Mouse (Mus musculus) liver, embryonic 12.5 days (tissue): Measurements from ENCODE around the gene Brk1. TPM values are rescaled to one million over a fixed set of nuclear protein-coding genes. Genes with fewer than 3 reads are reported as not detected.

Experiments
- ATAC-seq: fragments of 200-750 bp; cut with Nextera tagmentation; 2 replicates; pipeline ENCODE4 v1.8.0; 2017; ENCODE audit warnings: moderate number of reproducible peaks, mild to moderate bottlenecking, moderate library complexity
- H3K27ac ChIP-seq: fragments of 300-500 bp; sonication (generic); 2 replicates; pipeline ENCODE4 v1.5.1; 2016; ENCODE audit warnings: mild to moderate bottlenecking
- H3K27me3 ChIP-seq: fragments of 300-500 bp; sonication (generic); replicated peaks from 2 replicates; pipeline ENCODE4 v1.6.1; 2016; ENCODE audit warnings: mild to moderate bottlenecking, moderate library complexity
- H3K36me3 ChIP-seq: fragments of 300-500 bp; sonication (generic); 2 replicates; pipeline ENCODE4 v1.6.1; 2016; ENCODE audit warnings: mild to moderate bottlenecking, moderate library complexity
- H3K4me1 ChIP-seq: fragments of 300-500 bp; sonication (generic); 2 replicates; pipeline ENCODE4 v1.6.1; 2016
- H3K4me2 ChIP-seq: fragments of 300-500 bp; sonication (generic); 2 replicates; pipeline ENCODE4 v1.6.1; 2016; ENCODE audit warnings: mild to moderate bottlenecking, moderate library complexity
- H3K4me3 ChIP-seq: fragments of 300-500 bp; sonication (generic); 2 replicates; pipeline ENCODE4 v1.5.1; 2016; ENCODE audit warnings: mild to moderate bottlenecking, moderate library complexity
- H3K9ac ChIP-seq: fragments of 300-500 bp; sonication (generic); 2 replicates; pipeline ENCODE4 v1.6.1; 2016; ENCODE audit warnings: mild to moderate bottlenecking, moderate library complexity
- H3K9me3 ChIP-seq: fragments of 300-500 bp; sonication (generic); replicated peaks from 2 replicates; pipeline ENCODE4 v1.6.1; 2016; ENCODE audit warnings: mild to moderate bottlenecking, moderate library complexity
- WGBS: fragments of 180-500 bp; shearing (Covaris S2); methylation state at CpG from one replicate; pipeline ENCODE4 v1.1.7; 2016; ENCODE audit not compliant: insufficient replicate concordance; 5-methylcytosine and 5-hydroxymethylcytosine counted together
- polyA plus RNA-seq: library from polyadenylated mRNA; unstranded; fragments of >200 nt; fragmentation: Nextera tagmentation; extraction: Ambion mirVana; gene quantifications from 2 replicates; pipeline ENCODE4 v1.2.1, GENCODE M21; 2016

Brk1 gene
- polyA plus RNA-seq, 1 experiment from 2014 or later = 109 TPM

GRCm38 (mm10) chr6:113662964-113663700 is 58.6 kb downstream of the Brk1 start:
- H3K4me2 ChIP-seq = no peak overlapping the region
- WGBS = 91% methylated on average over 8 of the region's 8 CpGs
- no peaks in the 10 kb centered on the region for H3K27me3 ChIP-seq
- no peak overlapping the region for H3K4me3 ChIP-seq
- no peak; the same call in 1 of the 2 replicates for ATAC-seq
- no peak overlapping the region for H3K9ac ChIP-seq
- peaks cover 39% of the 10 kb centered on the region for H3K4me1 ChIP-seq
- H3K36me3 ChIP-seq = peaks cover 7% of the 10 kb centered on the region
- no peak overlapping the region for H3K27ac ChIP-seq
- peaks cover 5% of the 10 kb centered on the region for H3K9me3 ChIP-seq

GRCm38 (mm10) chr6:113664305-113664704 is 59.7 kb downstream of the Brk1 start:
- Histone ChIP-seq H3K27me3 (no peaks in the 10 kb centered on the region), H3K4me2 (no peak overlapping the region), H3K9ac (no peak overlapping the region), H3K4me1 (peaks cover 47% of the 10 kb centered on the region), H3K9me3 (peaks cover 5% of the 10 kb centered on the region), H3K36me3 (peaks cover 7% of the 10 kb centered on the region), H3K27ac (no peak overlapping the region), H3K4me3 (no peak overlapping the region)
- ATAC-seq = no peak
- WGBS = 71% methylated on average over 7 of the region's 7 CpGs

Other genes starting within 250 kb of the Brk1 start
- gene Tada3, start 226.9 kb upstream of the Brk1 start, polyA plus RNA-seq = 29.2 and 33.3 TPM in 2 replicates
- 275 and 294 TPM in 2 replicates for gene Arpc4, start 226.7 kb upstream of the Brk1 start, polyA plus RNA-seq
- 1.1 and 1.3 TPM in 2 replicates for gene Ttll3, start 215.5 kb upstream of the Brk1 start, polyA plus RNA-seq
- gene Rpusd3, start 185.4 kb upstream of the Brk1 start, polyA plus RNA-seq = 19.8 and 22.2 TPM in 2 replicates
- gene Cidec, start 169.0 kb upstream of the Brk1 start, polyA plus RNA-seq = not detected in 2 replicates
- 56.0 and 57.1 TPM in 2 replicates for gene Jagn1, start 162.2 kb upstream of the Brk1 start, polyA plus RNA-seq
- gene Il17re, start 146.3 kb upstream of the Brk1 start, polyA plus RNA-seq = 0.36 and 0.41 TPM in 2 replicates
- 4.7 and 5.1 TPM in 2 replicates for gene Il17rc, start 133.3 kb upstream of the Brk1 start, polyA plus RNA-seq
- gene Creld1, start 121.5 kb upstream of the Brk1 start, polyA plus RNA-seq = 9.6 and 10.9 TPM in 2 replicates
- gene Prrt3, start 102.8 kb upstream of the Brk1 start, polyA plus RNA-seq = 0.08 and 0.11 TPM in 2 replicates
- 55.8 and 56.5 TPM in 2 replicates for gene Emc3, start 73.1 kb upstream of the Brk1 start, polyA plus RNA-seq
- 13.8 and 16.4 TPM in 2 replicates for gene Fancd2, start 73.1 kb upstream of the Brk1 start, polyA plus RNA-seq
- 0.10 and 0.11 TPM in 2 replicates for gene Fancd2os, start 4.1 kb upstream of the Brk1 start, polyA plus RNA-seq
- 13.9 and 14.8 TPM in 2 replicates for gene Vhl, start 19.2 kb downstream of the Brk1 start, polyA plus RNA-seq
- 17.2 and 17.9 TPM in 2 replicates for gene Irak2, start 33.7 kb downstream of the Brk1 start, polyA plus RNA-seq
- 1.3 TPM in 2 replicates for gene Tatdn2, start 92.3 kb downstream of the Brk1 start, polyA plus RNA-seq
- gene Ghrl, start 115.1 kb downstream of the Brk1 start, polyA plus RNA-seq = not detected in 2 replicates
- gene Sec13, start 136.0 kb downstream of the Brk1 start, polyA plus RNA-seq = 155 and 159 TPM in 2 replicates